Mouse (Mus musculus) megakaryocyte progenitor cell, adult 5-6 weeks (primary cell): Measurements from ENCODE around the gene Cdc14a. TPM values are rescaled to one million over a fixed set of nuclear protein-coding genes. Genes with fewer than 3 reads are reported as not detected.

ENCODE experiments used
- ATAC-seq: replicated peaks from 2 replicates; pipeline ENCODE4 v1.8.0; 2016; ENCODE audit warnings: mild to moderate bottlenecking, moderate TSS enrichment, inconsistent platforms; ENCODE audit not compliant: poor library complexity
- total RNA-seq, 2 experiments: library from RNA; stranded (forward) in 1 of 2; stranded (reverse) in 1 of 2; fragments of 157-497, 149-512 nt in 1 of 2; fragments of 200-1000 nt in 1 of 2; gene quantifications; 2 replicates each; pipeline versions ENCODE4 v1.2.3 to v1.2.4; 2015 to 2017

The Cdc14a gene
- total RNA-seq, 2 experiments from 2014 or later, result 25.9 to 26.7 TPM

DNA sequence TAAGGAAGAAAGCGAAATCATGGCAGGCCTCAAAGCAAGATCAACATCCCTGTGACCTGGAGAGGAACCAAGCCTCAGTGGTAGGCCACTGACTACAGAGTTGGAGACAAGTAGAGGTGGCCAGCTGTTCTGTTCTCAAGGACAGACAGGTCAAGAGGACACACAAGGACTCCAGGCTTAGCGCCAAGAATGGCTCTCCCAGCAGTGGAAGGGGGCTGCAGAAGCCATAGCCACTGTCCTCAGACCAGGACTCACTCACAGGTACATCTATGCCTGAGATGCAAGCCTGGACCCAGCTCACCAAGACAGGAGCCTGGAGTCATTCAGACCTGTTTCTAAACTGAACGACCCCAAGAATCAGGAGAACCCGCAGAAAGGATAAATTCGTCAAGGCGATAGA lies 142.2 kb downstream of the Cdc14a start:
- ATAC-seq, result no peak

GRCm38 (mm10) chr3:116277146-116277545 lies 146.7 kb downstream of the Cdc14a start:
- no peak for ATAC-seq

GRCm38 (mm10) chr3:116271679-116272078 lies 152.2 kb downstream of the Cdc14a start:
- ATAC-seq, result no peak

DNA sequence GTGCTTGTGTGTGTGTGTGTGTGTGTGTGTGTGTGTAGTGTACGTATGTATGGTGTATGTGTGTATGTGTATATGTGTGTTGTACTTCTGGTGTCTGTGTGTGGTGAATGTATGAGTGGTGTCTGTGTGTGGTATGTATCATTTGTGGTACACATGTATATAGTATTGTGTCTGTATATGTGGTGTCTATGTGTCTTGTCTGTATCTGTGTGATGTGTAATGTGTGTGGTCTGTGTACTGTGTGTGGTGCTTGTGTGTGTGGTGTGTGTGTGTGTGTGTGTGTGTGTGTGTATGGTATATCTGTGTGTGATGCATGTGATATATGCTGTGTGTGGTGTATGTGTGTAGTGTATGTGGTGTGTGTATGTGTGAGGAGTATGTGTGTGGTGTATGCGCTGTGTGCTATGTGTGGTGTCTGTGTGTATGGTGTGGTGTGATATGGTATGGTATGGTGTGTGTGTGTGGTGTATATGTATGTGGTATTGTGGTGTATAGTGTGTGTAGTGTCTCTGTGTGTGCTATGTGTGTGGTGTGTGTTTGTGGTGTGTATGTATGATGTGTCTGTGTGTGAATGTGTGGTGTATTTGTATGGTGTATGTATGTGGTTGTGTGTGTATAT lies 156.7 kb downstream of the Cdc14a start:
- no peak for ATAC-seq

DNA sequence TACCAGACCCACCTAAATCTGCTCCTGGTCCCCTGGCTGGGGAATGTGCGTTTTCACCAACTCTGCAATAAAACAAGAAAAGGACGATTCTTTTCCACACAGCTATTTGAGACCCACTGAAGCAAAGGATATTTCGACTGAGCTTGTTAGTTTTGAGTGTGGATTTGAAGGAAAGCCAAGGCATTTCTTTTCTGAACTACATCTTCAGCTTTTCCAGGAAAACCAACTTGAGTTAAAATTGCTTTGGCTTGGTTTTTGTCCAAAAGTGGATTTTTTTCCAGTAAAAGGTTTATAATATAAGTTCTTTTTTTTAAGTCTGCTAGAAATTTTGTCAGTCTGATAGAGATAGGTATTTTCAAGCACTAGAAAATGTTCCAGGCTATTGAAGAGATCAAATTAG lies 157.5 kb downstream of the Cdc14a start:
- no peak for ATAC-seq

DNA sequence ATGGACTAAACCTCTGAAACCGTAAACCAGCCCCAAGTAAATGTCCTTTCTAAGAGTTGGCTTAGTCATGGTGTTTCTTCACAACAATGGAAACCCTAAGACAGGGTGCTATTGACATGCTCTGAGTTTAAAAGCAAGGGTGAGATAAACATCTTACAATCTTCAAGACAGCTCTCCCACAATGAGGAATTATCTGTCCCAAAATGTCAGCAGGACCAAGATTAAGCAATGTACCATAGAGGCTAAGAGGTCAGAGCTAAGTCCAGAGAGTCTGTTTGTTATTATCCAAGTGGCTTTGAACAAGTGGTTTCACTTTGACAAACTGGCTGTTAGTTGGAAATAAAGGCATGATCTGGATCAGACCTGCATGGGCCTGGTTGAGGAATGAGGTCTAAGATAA lies 159.9 kb downstream of the Cdc14a start:
- no peak for ATAC-seq

DNA sequence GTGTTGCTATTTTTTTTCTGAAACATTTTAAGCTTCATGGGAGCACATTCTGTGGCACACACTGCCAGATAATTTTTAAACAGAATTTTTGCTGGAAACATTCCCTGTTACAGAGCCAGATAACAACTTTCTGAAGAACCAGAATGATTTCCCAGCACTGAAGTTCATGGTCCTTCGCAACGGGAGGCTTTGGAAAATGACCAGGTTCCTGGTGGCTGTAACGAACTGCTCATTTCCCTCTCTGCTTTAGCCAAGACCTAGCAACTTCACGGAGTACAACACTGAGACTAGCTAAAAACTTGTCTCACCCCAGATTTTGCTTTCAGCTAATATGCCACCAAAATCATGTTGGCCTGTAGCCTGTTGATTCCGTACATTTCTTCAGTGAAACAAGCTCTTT lies 160.8 kb downstream of the Cdc14a start:
- ATAC-seq, result no peak

- ATAC-seq, result peak; percentile 70
Measured at GRCm38 (mm10) chr3:116256104-116256503, 167.7 kb downstream of the Cdc14a start.

- no peak for ATAC-seq
Measured at GRCm38 (mm10) chr3:116253077-116253531, 170.7 kb downstream of the Cdc14a start, which contains the start of gene Gpr88. TSS of gene Gpr88 (minus strand) at chr3:116253503.

DNA sequence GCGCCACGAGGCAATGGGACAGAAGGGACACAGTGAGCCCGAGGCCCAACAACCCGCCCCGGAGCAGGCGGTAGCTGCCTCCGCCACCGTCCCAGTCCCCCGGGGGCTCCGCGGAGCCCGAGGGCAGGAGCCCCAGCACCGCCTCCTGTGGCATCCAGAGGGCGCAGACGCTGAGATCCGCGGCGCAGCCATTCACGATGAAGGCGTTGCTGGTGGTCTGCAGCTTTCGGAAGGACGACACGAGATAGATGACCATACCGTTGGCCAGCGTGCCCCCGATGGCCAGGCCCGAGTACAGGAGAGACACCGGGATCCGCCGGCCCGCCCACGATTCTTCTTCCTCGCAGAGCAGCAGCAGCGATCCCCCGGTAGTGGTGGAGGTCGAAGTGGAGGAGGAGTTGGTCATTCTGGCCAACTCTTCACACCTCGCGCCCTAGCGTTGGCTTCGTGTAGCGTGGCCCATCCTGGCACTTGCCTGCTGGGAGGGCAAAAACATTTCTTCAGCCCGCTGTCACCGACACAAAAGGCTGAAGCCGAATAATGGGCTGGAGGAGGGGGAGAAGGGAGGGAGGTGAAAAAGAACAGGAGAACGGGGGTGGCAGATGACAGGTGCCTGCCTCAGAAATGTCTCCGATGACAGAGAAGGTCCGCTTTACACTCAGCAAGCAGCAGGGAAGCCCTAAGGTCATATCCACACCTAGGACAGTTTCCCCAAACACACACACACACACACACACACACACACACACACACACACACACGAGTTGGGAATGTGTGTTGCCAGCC lies 171.4 kb downstream of the Cdc14a start:
- peak; percentile 23; the same call in 1 of the 2 replicates for ATAC-seq

DNA sequence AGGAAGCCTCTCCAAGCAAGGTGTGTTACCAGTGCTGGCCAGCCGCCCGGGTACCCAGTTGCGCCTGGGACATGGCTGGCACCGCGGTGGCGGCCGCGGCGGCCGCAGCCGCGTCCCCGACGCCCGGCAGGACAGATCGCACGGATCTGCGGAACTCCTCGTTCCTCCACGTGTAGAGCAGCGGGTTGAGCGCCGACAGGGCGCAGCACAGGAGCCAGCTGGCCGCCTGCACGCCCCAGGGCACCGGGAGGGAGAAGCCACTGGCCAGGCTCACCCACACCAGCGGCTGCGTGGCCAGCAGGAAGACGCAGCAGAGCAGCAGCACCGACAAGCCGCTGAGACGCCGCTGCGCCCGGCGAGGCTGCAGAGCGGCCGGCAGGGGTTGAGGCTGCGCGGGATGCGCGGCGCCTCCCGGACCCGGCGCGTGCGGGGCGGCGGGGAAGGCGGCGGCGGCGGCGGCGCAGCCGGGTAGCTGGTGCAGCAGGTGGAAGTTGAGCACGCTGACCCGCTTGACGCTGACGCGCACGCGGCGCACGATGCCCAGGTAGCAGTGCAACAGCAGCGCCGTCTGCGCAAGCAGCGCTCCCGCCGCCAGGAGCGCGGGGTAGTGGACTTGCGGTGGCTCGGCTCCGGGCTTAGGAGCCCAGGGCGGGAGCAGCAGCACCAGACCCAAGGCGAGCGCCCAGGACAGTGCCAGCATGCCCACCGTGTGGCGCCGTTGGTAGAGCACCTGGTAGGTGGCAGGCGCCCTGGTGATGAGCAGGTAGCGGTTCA lies 172.2 kb downstream of the Cdc14a start:
- peak; percentile 23; the same call in 1 of the 2 replicates for ATAC-seq

DNA sequence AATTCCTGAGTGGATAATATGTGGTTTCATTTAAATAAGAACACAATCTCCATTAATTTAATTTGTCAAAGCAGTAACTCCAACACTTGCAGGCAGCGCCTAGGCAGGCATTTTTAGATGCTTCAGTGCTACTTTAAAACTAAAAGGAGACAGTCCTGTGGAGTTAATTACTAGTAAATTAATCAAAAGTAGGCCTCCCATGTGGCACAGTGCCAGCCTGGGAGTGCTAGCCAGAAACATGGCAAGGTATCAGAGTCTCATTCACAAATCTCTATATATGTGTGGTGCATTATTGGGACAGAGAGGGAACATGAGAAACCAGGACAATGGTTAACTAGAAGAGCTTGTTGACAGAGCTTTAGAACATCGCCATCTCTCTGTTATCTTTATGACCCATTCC lies 174.8 kb downstream of the Cdc14a start:
- no peak for ATAC-seq

DNA sequence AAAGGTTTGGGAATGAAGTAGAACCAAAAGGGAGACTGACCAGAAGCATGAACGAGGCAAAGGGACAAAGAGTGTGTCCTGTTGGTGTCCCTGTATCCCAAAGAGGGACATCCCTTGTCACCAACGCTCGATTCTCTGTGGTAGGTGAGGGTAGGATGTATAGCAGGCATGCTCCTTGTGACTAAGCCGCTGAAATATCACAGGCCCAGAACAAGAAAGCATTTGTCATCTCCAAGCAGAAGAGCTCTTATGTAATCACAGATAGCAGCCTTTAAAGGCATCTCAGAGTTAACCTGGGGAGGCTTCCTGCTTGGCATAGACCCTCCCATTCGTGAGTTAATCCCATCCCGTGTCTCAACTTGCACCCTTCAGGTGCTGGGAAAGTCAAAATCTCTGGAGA lies 179.4 kb downstream of the Cdc14a start:
- no peak for ATAC-seq

- no peak for ATAC-seq
Measured at GRCm38 (mm10) chr3:116242685-116243084, 181.1 kb downstream of the Cdc14a start.

GRCm38 (mm10) chr3:116237527-116237926 lies 186.3 kb downstream of the Cdc14a start:
- ATAC-seq, result peak; percentile 58

GRCm38 (mm10) chr3:116236856-116237255 lies 187.0 kb downstream of the Cdc14a start:
- ATAC-seq, result no peak

- ATAC-seq, result no peak
Measured at GRCm38 (mm10) chr3:116233515-116233914, 190.3 kb downstream of the Cdc14a start.

DNA sequence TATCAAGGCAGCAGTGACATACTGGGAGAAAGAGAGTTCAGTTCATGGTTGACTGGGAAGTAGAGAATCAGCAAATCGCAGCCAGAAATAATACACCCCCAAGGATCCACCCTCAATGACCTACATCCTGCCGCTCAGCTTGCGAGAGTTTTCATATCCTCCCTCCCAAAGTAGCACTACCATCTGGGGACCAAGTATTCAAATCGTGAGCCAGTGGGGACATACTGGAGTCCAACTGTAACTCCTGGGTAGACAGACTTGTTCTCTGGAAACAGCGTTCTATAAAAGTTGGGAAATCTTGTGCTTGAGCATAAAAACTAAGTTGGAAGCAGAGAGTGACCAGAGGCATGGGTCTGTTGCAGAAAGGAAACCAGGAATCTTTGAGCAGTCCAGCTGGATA lies 191.1 kb downstream of the Cdc14a start:
- no peak for ATAC-seq

- no peak for ATAC-seq
Measured at GRCm38 (mm10) chr3:116229336-116229735, 194.5 kb downstream of the Cdc14a start.

DNA sequence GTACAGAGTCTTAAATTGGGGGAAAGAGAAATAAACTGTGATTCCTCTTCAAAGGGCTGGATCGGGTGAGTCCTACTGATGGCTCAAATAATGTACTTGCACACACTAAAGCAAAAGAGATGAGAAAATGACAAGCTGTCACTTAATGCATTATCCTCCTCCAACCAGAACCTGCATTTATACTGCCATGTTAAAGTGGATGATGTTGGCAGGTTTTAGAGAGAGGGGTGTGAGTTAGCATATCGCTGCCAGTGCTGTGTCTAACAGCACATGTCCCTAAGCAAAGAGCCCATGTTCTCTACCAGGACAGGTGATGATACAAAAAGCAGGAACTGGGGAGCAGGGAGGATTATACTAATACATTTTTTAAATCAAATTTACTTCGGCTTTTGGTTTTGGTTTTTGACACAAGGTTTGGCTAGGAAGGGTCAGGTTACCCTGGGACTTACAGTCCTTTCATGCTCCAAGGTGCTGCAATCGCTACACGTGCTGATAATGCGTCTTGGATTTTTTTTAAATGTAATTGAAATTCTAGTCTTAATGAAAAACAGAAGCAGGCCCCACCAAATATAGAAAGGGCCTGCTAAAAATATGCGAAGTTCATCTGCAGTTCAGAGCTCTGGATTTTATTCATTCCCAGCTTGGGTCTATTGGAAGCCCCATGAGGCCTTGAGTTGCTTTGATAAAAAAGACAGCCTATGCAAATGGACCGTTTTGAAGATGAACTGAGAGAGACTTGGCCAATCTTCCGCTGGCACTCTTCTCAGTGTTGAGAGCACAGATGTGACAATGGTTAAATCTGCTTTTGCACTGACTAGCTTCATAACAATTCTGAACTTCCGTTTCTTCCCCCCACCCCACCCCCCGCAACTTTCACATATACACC lies 195.2 kb downstream of the Cdc14a start:
- ATAC-seq, result no peak

DNA sequence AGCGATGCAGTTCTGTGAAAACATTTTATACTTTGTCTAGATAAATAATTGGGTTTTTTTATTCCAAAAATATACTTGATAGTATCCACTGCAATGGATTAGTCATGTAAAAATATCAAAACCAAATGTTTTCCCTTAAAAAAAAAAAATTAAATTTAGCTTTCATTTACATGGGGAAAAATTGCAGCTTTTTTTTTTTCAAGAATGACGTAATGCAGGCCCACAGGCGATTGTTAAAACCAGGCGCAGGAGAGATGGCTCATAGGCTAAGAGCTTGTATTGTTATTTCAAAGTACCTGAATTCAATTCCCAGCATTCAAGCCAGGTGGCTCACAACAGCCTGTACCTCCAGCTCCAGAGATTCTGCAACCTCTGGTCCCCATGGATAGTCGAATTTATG lies 196.4 kb downstream of the Cdc14a start:
- ATAC-seq, result no peak
